Mouse (Mus musculus): ENCODE results near the gene Ppp1r12a.

Gene Ppp1r12a

DNA sequence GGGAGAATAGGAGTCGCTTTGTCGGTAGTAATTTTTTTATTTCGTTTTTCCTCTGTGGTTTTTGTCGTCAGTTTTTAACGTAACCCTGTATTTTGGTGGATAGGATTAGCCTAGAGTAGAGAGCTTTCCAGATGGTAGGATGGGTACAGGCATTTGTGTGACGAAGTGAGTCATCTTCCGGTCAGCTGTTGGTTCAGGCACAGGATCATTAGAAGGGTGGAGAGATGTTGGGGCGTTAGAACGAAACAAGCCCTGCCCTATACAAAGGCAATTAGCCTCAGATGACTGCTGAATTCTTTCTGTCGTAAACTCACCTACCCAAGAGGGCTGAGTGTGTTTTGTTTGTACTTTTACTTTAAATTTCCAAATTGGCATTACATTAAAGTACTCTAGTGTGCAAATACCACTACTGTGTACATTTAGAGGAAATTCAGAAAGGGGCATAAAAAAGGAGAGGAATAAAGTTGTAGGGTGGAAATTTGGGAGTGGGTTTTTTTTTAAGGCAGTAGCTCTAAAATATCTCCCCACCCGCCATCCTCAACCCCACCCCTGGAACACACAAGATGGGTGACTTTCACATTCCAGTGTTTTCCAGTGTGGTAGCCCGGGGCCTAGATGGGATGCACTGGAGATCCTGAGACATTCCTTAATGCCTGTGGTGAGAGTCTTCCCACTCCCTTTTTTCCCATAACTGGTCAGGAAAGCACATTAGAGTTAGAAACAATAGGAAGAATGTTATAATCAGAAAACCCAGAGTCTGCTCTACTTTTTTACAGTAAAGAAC, 129.9 kb downstream of the Ppp1r12a start:
- DNase-seq (ENCODE audit: low read depth, low spot score), result no peak

DNA sequence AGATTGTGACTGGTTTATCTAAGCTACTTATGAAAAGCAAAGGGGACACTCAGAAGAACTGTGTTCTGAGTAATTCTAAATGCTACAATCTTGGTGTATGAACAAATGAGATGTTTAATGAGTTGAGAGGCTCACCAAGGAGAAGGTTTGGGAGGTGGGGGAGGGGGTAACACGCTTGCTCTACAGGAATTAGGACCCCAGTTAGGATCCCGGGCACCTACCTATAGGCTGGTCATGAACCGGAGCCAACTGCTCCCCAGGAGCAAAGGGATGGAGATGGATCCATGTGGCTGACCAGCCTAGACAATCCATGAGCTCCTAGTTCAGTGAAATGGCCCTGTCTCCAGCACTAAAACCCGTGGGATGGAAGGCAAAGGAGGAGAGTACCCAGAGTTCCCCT, 130.7 kb downstream of the Ppp1r12a start:
- DNase-seq (ENCODE audit: low read depth, low spot score), result no peak

DNA sequence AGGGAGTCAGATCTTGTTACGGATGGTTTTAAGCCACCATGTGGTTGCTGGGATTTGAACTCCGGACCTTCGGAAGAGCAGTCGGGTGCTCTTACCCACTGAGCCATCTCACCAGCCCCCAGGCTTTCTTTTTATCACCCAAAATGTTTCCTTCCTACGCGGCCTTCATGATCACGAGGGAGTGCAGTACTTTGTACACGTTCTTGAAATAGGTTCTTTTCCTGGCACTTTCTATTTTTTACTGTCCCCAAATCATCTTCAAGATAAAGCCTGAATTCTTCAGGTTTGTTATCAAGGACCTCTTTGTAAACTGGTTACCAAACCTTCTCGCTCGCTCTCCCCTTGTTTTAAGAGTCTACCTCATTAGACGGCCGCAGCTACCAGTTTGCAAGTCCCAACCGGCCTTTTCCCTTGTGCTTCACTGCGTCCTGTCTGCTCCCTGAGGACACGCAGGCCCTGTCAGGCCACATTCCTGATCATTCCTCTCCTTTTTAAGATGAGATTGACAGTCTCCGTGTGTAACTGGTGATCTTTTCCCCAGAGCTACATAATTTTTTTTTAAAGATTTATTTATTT, 131.7 kb downstream of the Ppp1r12a start:
- DNase-seq (ENCODE audit: low read depth, low spot score), result no peak

DNA sequence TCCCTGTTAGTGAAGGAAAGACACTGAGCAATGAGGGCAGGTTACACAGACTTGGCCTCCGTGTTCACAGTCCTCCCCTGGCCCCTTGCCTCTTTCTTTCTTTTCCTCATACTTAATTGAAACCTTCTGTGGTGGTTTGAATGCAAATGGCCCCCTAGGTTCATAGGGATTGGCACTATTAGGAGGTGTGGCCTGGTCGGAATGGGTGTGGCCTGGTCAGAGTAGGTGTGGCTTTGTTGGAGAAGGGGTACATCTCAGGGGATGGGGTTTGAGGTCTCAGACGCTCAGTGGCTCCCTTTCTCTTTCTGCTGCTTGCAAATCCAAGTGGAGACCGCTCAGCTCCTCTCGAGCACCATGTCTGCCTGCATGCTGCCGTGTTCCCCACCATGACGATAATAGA, 132.8 kb downstream of the Ppp1r12a start:
- DNase-seq (ENCODE audit: low read depth, low spot score), result no peak

DNA sequence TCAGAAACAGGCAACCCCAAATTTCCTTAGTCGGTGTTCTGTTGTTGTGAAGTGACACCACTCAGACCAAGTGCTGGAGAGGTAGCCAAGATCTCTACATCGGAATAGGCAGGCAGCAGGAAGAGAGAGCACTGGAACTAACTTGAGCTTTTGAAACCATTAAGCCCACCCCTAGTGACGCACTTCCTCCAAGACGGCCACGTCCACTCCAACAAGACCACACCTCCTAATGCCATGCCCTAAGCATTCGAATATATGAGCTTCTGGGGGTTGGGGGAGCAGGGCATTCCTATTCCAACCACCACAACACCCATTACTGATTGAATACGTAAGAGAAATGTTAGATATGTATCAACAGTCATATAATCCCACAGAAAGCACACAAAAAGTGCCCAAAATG, 134.5 kb downstream of the Ppp1r12a start:
- no peak for DNase-seq (ENCODE audit: low read depth, low spot score)

DNA sequence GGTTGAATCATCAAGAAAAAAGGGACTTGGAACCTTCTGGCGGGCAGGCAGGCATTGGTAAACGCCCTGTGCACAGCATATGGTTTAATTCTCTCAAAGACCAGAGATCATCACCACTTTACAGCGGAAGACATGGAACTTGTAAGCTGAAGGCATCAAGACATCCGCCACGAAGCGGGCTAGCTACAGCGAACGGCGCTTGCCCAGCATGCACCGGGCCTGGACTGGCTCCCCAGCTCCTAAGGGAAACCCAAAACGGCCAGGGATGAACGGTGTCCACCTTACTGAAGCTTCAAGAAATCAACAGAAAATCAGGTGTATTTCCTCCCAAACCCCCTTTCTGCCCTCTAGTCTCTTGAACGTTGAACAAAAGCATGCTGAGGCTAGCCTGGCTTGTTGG, 136.3 kb downstream of the Ppp1r12a start:
- no peak for DNase-seq (ENCODE audit: low read depth, low spot score)

DNA sequence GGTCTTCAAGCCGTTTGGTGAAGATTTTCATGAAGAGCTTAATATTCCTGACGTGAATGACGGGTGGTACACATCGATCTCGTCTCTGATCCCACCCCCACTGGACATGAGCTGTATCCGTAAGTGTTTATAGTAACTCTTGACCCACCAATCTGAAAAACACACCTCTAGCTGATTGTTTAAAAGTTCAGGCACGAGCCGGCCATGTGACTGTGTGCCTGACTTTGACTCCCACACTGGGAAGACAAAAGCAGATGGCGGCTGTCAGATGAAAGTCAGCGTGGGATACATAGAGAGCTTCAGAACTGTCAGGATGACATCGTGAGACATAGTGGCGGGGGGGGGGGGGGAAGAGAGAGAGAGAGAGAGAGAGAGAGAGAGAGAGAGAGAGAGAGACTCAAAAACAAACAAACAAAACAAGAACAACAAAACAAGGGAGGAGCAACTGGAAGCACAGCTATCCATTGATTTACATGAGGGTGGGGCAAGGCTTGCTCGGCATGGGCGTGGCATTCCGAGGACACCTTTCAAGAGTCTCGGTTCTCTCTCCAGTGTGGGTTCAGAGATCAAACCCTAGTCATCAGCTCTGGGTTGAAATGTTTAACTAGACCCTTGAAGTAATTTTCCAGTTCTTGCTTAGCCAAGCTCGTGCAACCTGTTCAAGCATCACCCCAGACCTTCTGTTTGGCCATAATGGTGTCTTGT, 137.0 kb downstream of the Ppp1r12a start:
- DNase-seq (ENCODE audit: low read depth, low spot score), result no peak

DNA sequence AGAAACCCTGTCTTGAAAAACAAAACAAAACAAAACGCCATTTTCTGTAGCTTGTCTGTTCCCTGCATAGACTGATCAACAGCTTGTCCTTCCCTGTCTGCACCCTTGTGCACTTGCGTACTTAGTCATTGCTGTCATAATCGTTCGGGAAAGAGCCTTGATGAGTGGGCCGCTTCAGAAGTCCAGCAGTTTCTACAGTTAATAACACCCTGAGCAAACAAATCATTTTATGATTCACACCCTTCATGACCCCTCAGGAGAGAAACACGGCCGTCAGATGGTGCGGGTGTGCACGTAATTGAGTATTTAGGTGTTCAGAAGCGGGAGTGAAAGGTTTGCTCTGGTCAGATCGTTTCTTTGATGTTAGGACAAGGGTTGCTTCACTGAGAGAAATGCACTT, 137.8 kb downstream of the Ppp1r12a start:
- DNase-seq (ENCODE audit: low read depth, low spot score), result no peak

DNA sequence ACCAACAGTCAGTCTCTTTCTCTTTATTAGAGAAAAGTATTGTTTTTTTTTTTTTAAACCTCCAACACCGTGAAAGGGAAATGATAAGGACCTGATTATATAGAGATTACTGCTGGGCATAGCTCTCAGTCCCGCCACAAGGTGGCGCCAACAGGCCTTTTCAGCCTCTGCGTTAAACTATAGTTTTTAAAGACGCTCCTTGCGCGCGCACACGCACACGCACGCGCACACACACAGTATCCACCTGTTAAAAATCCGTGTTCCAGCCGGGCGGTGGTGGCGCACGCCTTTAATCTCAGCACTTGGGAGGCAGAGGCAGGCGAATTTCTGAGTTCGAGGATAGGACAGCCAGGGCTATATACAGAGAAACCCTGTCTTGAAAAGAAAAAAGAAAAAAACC, 138.8 kb downstream of the Ppp1r12a start:
- DNase-seq (ENCODE audit: low read depth, low spot score), result peak; percentile 63

DNA sequence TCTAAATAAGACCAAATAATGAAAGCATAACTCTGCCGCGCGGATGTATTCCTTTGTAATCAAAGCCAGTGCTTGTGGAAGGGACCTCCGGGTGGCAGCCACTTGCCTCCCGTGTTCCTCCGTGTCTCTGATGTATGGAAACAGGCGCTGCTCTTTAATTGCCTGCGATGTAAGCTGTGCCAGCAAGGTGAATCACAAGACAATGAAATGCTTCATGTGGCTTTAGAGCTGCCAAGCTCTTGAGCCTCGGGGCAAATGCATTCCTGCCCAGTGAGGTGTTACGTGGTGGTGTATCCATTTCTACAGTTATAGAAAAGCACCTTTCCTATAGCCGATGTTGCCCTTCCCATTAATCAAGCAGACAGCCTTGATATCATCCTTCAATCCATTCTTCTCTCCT, 145.8 kb downstream of the Ppp1r12a start:
- DNase-seq (ENCODE audit: low read depth, low spot score), result no peak

DNA sequence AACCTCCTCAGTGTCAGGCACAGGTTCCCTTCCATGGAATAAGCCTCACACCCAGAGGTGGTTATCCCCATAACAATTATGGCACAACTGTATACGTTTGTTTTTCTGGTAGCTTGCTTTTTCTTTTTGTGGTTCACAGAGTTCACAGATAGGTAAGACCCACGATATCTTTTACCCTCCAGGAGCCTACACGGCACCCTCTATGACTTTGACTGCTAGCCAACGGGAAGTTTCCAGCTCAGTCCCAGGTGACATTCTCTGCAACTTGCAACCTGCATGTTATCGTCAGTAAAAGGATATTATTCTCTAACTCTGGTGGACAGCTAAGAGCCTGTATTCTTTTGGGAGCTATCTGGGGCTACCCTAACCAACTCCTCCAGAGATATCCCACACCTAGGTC, 148.2 kb downstream of the Ppp1r12a start:
- DNase-seq (ENCODE audit: low read depth, low spot score), result no peak

DNA sequence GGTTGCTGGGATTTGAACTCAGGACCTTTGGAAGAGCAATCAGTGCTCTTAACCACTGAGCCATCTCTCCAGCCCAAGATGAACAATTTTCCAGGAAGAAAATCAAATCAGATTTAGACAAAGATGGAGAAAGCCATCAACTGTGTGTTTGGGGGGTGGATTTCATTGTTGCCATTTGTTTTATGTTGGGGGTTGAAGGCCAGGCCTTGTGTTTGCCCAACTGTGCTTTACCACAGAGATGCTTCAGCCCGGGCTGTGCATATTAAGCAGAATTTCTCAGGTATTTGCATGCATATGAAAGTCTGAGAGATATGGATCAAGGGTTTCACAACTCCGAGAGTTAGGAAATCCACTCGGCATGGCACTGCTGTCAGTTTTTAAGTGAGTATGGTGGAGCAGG, 149.4 kb downstream of the Ppp1r12a start:
- no peak for DNase-seq (ENCODE audit: low read depth, low spot score)

DNA sequence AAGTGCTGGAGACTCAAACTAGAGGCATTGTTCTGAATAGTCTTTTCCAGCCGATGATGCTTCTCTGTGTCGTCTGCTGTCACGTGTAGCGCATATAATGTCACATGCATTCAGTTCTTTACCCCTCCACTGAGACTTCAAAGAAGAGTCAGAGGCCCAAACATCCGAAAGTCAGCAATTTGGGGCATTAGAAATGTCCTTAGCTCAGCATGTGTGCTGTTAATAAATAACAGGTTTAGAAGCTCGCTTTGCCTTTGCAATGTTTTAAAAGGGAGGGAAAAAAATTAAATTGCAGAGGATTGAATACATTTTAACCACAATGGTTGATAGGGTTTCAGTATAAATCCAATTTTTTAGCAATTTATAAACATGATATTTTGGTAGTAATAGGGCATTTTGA, 151.9 kb downstream of the Ppp1r12a start:
- no peak for DNase-seq (ENCODE audit: low read depth, low spot score)

DNA sequence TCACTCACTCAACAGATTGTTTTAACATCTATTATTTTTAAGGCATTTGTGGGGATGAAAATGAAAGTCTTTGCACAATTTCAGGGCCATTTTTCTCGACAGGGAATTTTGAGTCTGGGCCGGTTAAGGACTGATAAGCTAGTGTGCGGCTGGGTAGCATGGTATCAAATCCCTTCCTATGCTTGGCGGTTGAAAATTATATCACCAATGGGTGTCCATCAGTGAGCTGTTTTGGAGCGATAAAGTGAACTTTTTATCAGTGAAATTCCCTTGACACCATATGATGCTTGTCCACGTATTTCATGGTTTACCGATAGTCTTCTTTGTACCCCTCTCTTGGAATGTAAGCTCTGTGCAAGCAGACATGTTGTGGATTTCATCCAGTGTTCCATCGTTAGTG, 152.4 kb downstream of the Ppp1r12a start:
- no peak for DNase-seq (ENCODE audit: low read depth, low spot score)

DNA sequence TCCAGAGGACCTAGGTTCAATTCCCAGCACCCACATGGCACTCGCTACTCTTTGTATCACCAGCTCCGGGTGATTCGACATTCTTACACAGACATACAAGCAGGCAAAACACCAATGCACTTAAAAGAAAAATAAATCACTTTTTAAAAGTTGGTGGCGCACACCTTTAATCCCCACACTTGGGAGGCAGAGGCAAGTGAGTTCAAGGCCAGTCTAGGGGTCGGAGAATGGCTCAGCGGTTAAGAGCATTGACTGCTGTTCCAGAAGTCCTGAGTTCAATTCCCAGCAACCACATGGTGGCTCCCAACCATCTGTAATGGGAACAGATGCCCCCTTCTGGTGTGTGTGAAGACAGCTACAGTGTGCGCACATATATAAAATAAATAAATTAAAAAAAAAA, 153.2 kb downstream of the Ppp1r12a start:
- DNase-seq (ENCODE audit: low read depth, low spot score), result no peak

DNA sequence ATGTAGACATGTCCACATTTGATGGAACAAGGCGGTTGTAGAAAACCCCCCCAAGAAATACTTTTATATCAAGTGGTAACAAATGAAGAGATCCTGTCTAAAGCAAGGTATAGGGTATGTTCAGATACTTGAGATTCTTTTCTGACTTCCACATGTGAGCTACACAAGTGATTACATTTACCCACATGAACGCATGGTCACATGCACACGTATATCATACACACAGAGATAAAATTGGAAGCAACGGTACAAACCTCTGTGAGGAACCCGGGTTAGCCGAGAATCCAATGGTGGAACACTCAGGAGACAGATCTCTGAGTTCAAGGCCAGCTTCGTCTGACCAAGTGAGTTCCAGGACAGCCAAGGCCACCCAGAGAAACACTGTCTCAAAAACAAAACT, 166.4 kb downstream of the Ppp1r12a start:
- no peak for DNase-seq (ENCODE audit: low read depth, low spot score)

DNA sequence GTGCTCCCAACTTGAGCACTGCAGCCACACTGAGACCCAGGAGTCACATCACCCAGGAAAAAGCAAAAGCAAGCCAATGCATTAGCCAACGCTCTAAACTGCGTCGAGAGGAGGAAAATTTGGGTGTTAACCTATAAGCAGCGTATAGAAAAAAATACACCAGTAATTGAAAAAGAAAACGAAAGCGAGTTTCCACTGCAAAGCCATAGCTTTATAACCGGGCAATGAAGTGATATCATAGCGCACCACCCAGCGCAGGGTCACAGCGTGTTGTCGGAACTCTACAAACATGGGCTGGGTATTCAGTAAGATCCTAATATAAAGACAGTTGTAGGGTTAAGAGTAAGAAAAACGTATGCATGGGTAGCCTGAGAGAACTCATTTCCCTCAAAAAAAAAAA, 167.0 kb downstream of the Ppp1r12a start:
- no peak for DNase-seq (ENCODE audit: low read depth, low spot score)

DNA sequence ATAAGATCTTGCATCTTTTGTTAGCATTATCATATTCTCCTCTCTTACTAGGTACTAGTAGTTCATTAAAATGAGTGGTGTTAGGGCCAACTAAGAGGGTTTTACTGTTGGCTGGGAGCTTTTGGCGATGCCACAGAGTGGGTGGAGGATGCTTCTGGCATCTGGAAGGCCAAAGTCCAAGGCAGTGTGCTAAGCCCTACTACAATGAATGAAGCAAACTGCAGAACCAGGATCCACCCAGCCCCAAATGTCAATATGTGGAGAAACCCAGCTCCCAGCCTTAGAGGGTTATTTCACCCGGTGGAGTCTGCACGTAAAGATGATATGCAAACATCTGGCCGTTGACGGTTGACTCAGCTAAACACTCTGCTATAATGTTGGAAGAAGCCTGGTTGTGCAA, 167.8 kb downstream of the Ppp1r12a start:
- DNase-seq (ENCODE audit: low read depth, low spot score), result no peak

DNA sequence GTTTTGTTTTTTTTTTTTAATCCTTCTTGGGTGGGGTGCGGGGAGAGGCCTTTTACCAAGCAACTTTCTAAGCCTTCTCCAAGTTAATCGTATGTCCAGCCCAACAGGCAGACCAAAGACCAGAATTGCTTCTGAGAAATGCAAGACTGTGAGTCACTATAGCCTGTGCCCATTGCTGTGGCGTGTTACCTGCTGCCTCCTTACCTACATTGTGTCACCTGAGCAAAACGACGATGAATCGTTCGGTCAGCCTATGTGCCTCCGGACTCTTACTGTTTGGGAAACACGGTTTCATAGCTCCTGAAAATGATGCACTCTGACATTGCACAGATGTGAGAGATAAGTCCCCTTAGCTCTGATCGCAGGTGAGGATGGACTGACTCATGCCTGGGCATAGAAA, 169.0 kb downstream of the Ppp1r12a start:
- no peak for DNase-seq (ENCODE audit: low read depth, low spot score)

DNA sequence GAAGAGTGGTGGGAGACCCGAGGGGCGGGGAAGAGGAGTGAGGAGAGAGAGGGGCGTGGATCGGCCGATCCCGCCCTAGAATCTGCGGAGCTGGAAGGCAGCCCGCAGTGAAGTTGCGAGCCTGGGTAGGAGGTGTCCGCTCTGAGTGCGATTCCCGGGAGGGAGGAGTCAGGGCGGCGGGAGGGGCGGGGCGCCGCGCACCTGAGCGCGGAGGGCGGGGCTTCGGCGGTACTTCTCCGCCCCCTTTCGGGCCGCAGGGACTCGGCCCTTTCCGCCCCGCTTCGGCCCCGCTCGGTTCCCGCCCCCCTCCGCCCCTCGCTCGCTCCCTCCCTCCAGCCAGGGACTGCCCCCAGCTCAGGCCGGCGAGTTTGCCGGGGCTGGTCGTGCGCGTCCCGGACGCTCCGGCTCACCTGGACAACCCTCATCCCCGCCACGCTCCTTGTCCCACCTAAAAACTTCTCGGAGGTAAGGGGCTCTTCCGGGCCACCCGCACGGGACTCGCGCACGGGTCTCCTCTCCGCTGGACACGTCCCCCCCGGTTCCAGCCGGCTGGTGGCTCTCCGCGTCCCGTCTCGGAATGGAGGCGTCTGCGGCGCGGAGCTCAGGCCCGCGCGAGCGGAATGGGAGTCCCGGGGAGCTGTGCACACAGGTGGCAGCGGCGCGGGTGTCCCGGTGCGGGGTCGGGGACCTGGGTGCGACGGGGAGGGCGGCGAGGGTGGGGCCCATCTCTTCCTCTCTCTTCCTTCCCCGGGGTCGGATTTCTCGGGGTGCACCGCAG, 170.0 kb downstream of the Ppp1r12a start, which contains the start of gene Pawr:
Pawr (plus strand) TSS at position 338 of the 778 bp plus-strand sequence.
- DNase-seq (ENCODE audit: low read depth, low spot score), result peak; percentile 79

DNA sequence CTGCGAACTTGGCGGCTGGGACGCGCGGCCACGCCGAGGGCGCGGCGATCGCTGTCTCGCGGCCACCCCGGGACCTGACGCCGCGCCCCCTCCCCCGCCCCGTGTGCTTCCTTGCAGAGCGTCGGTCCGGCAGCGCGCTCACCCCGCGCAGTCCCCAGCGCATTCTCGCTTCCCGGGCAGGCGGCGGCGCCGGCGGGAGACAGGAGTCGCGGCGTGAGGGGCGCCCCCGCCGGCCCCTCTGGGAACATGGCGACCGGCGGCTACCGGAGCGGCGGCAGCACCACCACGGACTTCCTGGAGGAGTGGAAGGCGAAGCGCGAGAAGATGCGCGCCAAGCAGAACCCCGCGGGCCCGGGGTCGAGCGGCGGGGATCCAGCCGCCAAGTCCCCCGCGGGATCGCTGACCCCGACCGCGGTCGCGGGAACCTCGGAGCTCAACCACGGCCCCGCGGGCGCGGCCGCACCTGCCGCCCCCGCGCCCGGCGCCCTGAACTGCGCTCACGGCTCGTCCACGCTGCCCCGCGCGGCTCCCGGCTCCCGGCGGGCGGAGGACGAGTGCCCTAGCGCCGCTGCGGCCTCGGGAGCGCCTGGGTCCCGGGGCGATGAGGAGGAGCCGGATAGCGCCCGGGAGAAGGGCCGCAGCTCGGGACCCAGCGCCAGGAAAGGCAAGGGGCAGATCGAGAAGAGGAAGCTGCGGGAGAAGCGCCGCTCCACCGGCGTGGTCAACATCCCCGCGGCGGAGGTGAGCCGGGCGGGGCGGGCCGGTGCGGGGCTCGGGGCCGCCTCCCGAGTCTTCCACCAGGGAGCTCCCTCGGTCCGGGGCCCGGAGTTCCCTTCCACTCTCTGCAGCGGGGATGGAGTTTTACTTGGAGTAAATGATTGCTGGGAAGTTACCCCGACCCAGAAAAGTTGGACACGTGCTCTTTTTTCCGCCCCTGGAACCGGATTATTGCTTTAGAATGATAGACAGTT, 170.9 kb downstream of the Ppp1r12a start:
- DNase-seq (ENCODE audit: low read depth, low spot score), result peak; percentile 18
